Mouse (Mus musculus) small intestine, adult 2 months (tissue): ENCODE measurements around the gene Trim8.

ENCODE experiments used
- CTCF ChIP-seq: fragments of 200-500 bp; IDR thresholded peaks from 2 replicates; pipeline ENCODE4 v1.5.1; 2012; ENCODE audit warnings: low read depth, mild to moderate bottlenecking, control low read depth, inconsistent platforms, low read length, moderate library complexity, mixed read lengths; ENCODE audit not compliant: insufficient replicate concordance, insufficient read length; ENCODE audit errors: extremely low read depth
- POLR2A ChIP-seq: fragments of 200-500 bp; IDR thresholded peaks from 2 replicates; pipeline ENCODE4 v1.6.1; 2012; ENCODE audit warnings: low read depth, mild to moderate bottlenecking, control low read depth, inconsistent platforms, low read length, moderate library complexity

- TF ChIP-seq POLR2A (no peak), CTCF (no peak)
Observed at GRCm38 (mm10) chr19:46507181-46507581, 5.7 kb downstream of the Trim8 start.
